30 mouse cellular contexts compared by ENCODE assay signal in the genomic region with DNA sequence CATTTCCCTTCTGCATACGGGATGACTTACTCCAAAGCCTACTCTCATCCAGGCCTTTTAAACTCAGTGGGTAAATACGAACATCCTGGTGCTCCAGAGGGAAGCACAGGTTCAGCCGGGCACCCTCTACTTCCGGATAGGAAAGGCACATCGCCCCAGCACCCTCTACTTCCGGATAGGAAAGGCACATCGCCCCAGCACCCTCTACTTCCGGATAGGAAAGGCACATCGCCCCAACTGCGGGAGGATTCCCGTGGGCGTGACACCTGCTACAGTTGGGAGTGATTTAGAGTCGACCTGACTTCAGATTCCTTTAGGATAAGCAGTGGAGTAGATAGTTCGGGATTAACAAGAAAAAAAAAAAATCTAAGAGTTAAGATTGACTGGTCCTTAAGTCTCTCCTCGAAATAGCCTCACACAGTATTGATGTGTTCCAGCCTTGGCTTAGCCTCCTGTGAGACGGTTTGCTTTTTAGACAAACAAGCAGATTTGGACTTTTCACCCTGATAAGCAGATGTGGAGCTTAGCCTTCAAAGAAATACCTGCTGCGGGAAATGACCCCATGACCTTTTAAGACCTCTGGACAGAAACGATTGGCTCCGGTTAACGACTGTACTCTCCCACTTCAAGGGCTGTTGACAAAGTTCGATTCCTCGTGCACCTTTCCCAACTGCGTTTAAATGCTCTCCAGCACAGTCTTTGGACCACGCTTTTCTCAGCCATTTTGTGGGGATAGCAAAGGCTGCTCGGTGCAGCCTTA.
DNase-seq lines count a peak whose midpoint lies in the region; ATAC-seq and TF ChIP-seq lines count a peak whose summit lies in the region.
"Had no signal": no experiment of that assay in that cellular context is flagged by ENCODE, and none has a peak within 500 bp of the region (broad histone marks: within the 10 kb centered on the region; RNA-seq: fewer than 3 reads in every experiment).

No protein-coding gene starts in this region.

- H3K9me3 ChIP-seq in limb, embryonic 11.5 days (ENCODE audit: control insufficient read depth, low read length), result no peaks in the 10 kb centered on the region
- H3K9me3 ChIP-seq in limb, embryonic 10.5 days (replicated peaks), result no peaks in the 10 kb centered on the region
- no peaks in the 10 kb centered on the region; the same call in 1 of the 2 replicates for H3K9me3 ChIP-seq in liver, embryonic 12.5 days (replicated peaks)
- H3K9me3 ChIP-seq in liver, postnatal 0 days (ENCODE audit: low read length), result no peaks in the 10 kb centered on the region
- H3K9me3 ChIP-seq: forebrain, embryonic 12.5 days; hindbrain, embryonic 10.5 days; hindbrain, embryonic 15.5 days; kidney, embryonic 15.5 days; lung, embryonic 15.5 days; midbrain, embryonic 10.5 days; neural tube, embryonic 13.5 days had no signal

- no peak overlapping the region for H3K9ac ChIP-seq in limb, embryonic 11.5 days (ENCODE audit: low read length)
- H3K9ac ChIP-seq in liver, embryonic 12.5 days, result no peak overlapping the region
- H3K9ac ChIP-seq in liver, postnatal 0 days (replicated peaks), result no peak overlapping the region
- H3K9ac ChIP-seq: forebrain, embryonic 12.5 days; hindbrain, embryonic 15.5 days; kidney, embryonic 15.5 days; lung, embryonic 15.5 days; neural tube, embryonic 13.5 days had no signal

- 54% methylated on average over 25 of the region's 25 CpGs for WGBS in limb, embryonic 11.5 days
- 56% methylated on average over 25 of the region's 25 CpGs for WGBS in limb, embryonic 10.5 days
- WGBS in liver, embryonic 12.5 days (ENCODE audit: insufficient replicate concordance), result 62% methylated on average over 25 of the region's 25 CpGs
- 54% methylated on average over 25 of the region's 25 CpGs for WGBS in liver, postnatal 0 days (ENCODE audit: insufficient replicate concordance)

- no peak overlapping the region for H3K4me2 ChIP-seq in limb, embryonic 11.5 days (ENCODE audit: low read depth, severe bottlenecking)
- H3K4me2 ChIP-seq in liver, embryonic 12.5 days, result no peak overlapping the region
- peak overlapping the region; percentile 47 for H3K4me2 ChIP-seq in liver, postnatal 0 days (ENCODE audit: low read depth, low read length)
- H3K4me2 ChIP-seq: forebrain, embryonic 12.5 days; hindbrain, embryonic 15.5 days; kidney, embryonic 15.5 days; lung, embryonic 15.5 days; neural tube, embryonic 13.5 days had no signal

- no peak overlapping the region for H3K27ac ChIP-seq in limb, embryonic 11.5 days (replicated peaks; ENCODE audit: low read depth, low read length)
- no peak overlapping the region for H3K27ac ChIP-seq in limb, embryonic 10.5 days
- H3K27ac ChIP-seq in liver, embryonic 12.5 days, result no peak overlapping the region
- peak overlapping the region; percentile 62 for H3K27ac ChIP-seq in liver, postnatal 0 days (ENCODE audit: low read depth)
- H3K27ac ChIP-seq: forebrain, embryonic 12.5 days; hindbrain, embryonic 10.5 days; hindbrain, embryonic 15.5 days; kidney, embryonic 15.5 days; layer of hippocampus, adult 2 months; left cerebral cortex, adult 2 months; lung, embryonic 15.5 days; midbrain, embryonic 10.5 days; neural tube, embryonic 13.5 days; stomach, postnatal 0 days had no signal

- no peaks in the 10 kb centered on the region for H3K4me1 ChIP-seq in limb, embryonic 11.5 days (ENCODE audit: control insufficient read depth, insufficient read depth, low read length)
- peaks cover 8% of the 10 kb centered on the region for H3K4me1 ChIP-seq in limb, embryonic 10.5 days
- no peaks in the 10 kb centered on the region for H3K4me1 ChIP-seq in liver, embryonic 12.5 days
- H3K4me1 ChIP-seq in liver, postnatal 0 days (ENCODE audit: insufficient read depth), result no peaks in the 10 kb centered on the region
- H3K4me1 ChIP-seq: forebrain, embryonic 12.5 days; hindbrain, embryonic 10.5 days; hindbrain, embryonic 15.5 days; kidney, embryonic 15.5 days; lung, embryonic 15.5 days; neural tube, embryonic 13.5 days had no signal

- TF ChIP-seq EP300 in liver, postnatal 0 days (IDR thresholded peaks at IDR 0.05; ENCODE audit: low read depth), result no peak

- no peaks in the 10 kb centered on the region for H3K36me3 ChIP-seq in limb, embryonic 11.5 days (ENCODE audit: control insufficient read depth, insufficient read depth, low read length)
- no peaks in the 10 kb centered on the region for H3K36me3 ChIP-seq in limb, embryonic 10.5 days
- no peaks in the 10 kb centered on the region for H3K36me3 ChIP-seq in liver, embryonic 12.5 days
- no peaks in the 10 kb centered on the region for H3K36me3 ChIP-seq in liver, postnatal 0 days (replicated peaks; ENCODE audit: insufficient read depth, low read length)
- H3K36me3 ChIP-seq: forebrain, embryonic 12.5 days; hindbrain, embryonic 10.5 days; hindbrain, embryonic 15.5 days; kidney, embryonic 15.5 days; lung, embryonic 15.5 days; midbrain, embryonic 10.5 days; neural tube, embryonic 13.5 days had no signal

- TF ChIP-seq CTCF in liver, postnatal 0 days (IDR thresholded peaks at IDR 0.05; ENCODE audit: low read depth), result no peak

- no peaks in the 10 kb centered on the region for H3K27me3 ChIP-seq in limb, embryonic 11.5 days (ENCODE audit: control insufficient read depth, insufficient read depth, low read length)
- H3K27me3 ChIP-seq in limb, embryonic 10.5 days (ENCODE audit: low read depth, poor library complexity, severe bottlenecking), result no peaks in the 10 kb centered on the region
- no peaks in the 10 kb centered on the region for H3K27me3 ChIP-seq in liver, embryonic 12.5 days (replicated peaks)
- H3K27me3 ChIP-seq in liver, postnatal 0 days (ENCODE audit: insufficient read depth, low read length), result no peaks in the 10 kb centered on the region
- H3K27me3 ChIP-seq: forebrain, embryonic 12.5 days; hindbrain, embryonic 15.5 days; kidney, embryonic 15.5 days; lung, embryonic 15.5 days; neural tube, embryonic 13.5 days had no signal

- no peak overlapping the region for H3K4me3 ChIP-seq in limb, embryonic 11.5 days (ENCODE audit: low read depth, low read length)
- no peak overlapping the region for H3K4me3 ChIP-seq in limb, embryonic 10.5 days
- H3K4me3 ChIP-seq in liver, embryonic 12.5 days, result no peak overlapping the region
- H3K4me3 ChIP-seq in liver, postnatal 0 days (ENCODE audit: low read depth, low read length), result no peak overlapping the region
- H3K4me3 ChIP-seq: erythroblast, embryonic 14.5 days; forebrain, embryonic 12.5 days; hindbrain, embryonic 10.5 days; hindbrain, embryonic 15.5 days; kidney, embryonic 15.5 days; layer of hippocampus, adult 2 months; left cerebral cortex, adult 2 months; lung, embryonic 15.5 days; midbrain, embryonic 10.5 days; myocyte; neural tube, embryonic 13.5 days had no signal

- ATAC-seq in limb, embryonic 11.5 days (ENCODE audit: insufficient number of reproducible peaks, low FRiP score, low TSS enrichment, low read depth), result 0 out of 2 replicates have a peak, but pooled peaks have one; percentile 17
- ATAC-seq in liver, embryonic 12.5 days, result peak; percentile 68
- peak; percentile 82 for ATAC-seq in liver, postnatal 0 days
- ATAC-seq: inflammation-experienced regulatory T-cells, adult 6 months; midbrain, embryonic 16.5 days had no signal

- no peak for DNase-seq in limb, embryonic 11.5 days (ENCODE audit: low spot score)
- DNase-seq in limb, embryonic 10.5 days (ENCODE audit: low spot score), result no peak
- DNase-seq in R1 (ENCODE audit: low read depth, low spot score), result peak; percentile 38
- DNase-seq in liver, postnatal 0 days, result peak; percentile 22
- DNase-seq in urinary bladder, postnatal 14 days (ENCODE audit: low spot score), result no peak
- DNase-seq in neural tube, embryonic 10.5 days (ENCODE audit: extremely low spot score, low spot score), result no peak
- no peak for DNase-seq in thymus, postnatal 0 days (ENCODE audit: low spot score)
- DNase-seq: adrenal gland, postnatal 36 days; cerebellum, adult 2 months; cerebellum, postnatal 14 days; gastrocnemius, postnatal 14 days; heart, postnatal 14 days; kidney, adult 18-20 months; kidney, postnatal 25 days; right cerebral cortex, postnatal 4 days had no signal

Comparison
In these comparisons a context has a peak if more than half of its experiments do, and no peak if none do; other contexts are left out.
1. ATAC-seq: peak in every context shown above with its lines; median percentile 82 in liver, postnatal 0 days; 68 in liver, embryonic 12.5 days; 17 in limb, embryonic 11.5 days.
2. DNase-seq: peak in R1 (single experiment) and liver, postnatal 0 days (single experiment); none in limb, embryonic 11.5 days (single experiment), limb, embryonic 10.5 days (single experiment), urinary bladder, postnatal 14 days (single experiment), neural tube, embryonic 10.5 days (single experiment) and thymus, postnatal 0 days (single experiment).